Mouse (Mus musculus) neural tube, embryonic 10.5 days (tissue): ENCODE results near the gene Numa1.
"Not testable (repeated sequence)": the region's sequence is repeated elsewhere in the genome, so short reads cannot be mapped to it uniquely, and the experiment has no call there.

Source experiments
- DNase-seq: peaks from one replicate; pipeline ENCODE4 v3.0.0-alpha.2; 2017; ENCODE audit warnings: low spot score; ENCODE audit errors: extremely low spot score

Numa1 gene

DNA sequence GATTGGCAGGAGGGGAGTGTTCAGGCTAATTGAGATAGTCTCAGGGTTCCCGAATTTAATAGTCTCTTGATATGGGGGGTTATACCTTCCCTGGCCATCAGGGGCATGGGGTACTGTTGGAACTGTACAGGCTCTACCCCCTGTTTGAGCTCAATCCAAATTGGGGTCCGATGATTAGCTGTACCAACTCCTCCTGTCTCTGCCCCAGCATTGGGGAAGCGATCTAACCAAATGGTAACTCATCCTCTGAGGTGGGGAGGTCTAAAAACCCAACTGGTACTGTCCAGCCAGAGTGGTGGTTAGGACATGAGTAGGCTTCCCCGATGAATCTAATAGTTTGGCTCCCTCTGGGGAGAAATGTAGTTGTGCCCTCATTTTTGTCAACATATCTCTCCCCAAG lies 3.1 kb downstream of the Numa1 start:
- no peak for DNase-seq

DNA sequence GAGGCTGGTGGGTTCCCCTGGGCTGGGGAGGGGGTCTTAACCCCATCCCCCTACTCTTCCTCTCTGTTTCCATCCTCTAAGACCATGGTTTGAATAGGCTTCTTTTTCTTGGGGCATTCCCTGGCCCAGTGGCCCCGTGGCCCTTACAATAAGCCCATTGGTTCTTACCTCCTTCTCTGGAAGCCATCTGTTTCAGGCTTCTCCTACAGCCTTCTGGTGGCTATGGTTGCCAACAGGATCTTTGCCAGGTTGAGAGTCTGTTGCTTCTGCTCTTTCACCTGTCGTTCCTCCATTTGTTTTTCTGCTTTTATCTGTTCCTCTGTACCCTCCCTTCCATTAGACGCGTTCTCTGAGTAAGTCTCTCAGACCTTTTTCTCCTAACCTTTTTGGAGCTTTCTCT lies 3.7 kb downstream of the Numa1 start:
- no peak for DNase-seq

DNA sequence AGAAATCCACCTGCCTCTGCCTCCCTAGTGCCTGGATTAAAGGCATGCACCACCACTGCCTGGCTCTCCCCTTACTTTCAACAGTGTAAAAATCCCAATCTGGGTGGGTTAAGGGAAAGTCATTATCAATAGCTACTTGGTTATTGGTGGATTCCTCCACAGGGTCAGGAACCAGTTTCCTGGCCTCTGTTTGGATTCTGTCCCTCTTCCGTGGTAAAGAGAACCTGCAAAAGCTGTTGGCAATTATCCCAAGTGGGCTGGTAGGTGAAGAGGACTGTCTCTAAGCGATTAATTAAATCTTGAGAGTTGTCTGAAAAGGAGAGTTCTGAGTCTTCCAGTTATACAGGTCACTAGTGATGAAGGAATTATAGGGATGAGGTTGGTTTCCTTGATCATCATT lies 4.4 kb downstream of the Numa1 start:
- DNase-seq, result no peak

DNA sequence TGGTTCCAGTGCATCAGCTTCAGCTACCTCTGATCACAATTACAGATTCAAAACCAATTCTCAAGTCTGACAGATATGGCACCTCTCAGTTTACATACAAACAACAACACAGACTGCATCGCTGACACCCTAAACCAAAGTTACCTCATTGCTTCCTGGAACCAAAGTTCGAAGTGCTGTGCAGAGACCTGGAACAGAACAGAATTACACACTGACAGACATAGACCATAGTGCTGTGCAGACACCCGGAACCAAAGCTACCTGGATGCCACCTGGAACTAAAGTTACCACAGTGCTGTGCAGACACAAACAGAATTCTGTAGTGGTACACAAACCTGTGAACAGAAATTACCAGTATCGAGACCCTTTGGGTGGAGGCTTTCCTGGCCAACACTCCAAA lies 5.8 kb downstream of the Numa1 start:
- DNase-seq, result no peak

DNA sequence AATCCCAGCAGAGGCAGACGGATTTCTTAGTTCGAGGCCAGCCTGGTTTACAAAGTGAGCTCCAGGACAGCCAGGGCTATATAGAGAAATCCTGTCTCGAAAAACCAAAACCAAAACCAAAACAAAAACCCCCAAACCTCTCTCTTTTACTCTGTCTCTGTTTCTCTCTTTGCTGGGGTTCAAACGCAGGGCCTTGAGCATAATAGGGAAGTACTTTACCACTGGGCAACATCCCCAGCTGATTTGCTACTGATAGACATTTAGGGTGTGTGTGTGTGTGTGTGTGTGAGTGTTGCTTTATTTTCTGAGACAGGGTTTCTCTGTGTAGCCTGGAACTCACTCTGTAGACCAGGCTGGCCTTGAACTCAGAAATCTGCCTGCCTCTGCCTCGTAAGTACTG lies 15.1 kb downstream of the Numa1 start:
- not testable (repeated sequence) for DNase-seq

DNA sequence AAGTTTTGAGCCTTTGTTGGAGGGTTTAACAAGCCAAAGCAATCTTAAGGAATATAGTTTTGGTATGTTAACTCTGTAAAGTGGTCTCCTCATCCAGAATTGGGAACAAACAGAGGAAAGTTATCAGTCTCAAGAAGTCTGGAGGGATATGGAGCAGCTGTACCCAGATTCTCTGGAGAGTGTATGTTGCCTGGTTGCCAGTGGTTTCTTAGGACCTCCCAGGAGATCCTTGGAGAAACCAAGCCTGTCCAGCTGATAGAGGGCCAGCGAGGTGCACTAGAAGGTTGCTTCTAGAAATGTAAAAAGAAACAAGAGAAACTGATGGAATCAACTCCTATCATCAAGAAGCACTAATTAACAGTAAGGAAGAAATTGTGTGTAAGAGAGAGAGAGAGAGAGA lies 17.7 kb downstream of the Numa1 start:
- no peak for DNase-seq

DNA sequence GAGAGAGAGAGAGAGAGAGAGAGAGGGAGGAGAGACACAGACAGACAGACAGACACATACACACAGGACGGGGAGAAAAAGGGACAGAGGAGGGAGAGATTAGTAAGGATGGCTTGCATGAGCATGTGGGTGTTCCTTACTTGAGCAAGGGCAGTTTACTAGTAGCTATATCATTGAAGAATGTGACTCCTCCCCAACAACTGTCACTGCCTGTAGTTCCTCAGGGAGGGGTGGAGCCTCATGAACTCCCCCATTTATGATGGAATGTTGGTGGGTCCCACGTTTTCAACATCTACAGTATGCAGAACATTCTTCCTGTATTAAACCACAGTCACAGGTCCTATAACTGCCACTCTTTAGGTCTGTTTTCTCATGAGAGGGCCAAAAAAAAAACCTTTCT lies 18.2 kb downstream of the Numa1 start:
- DNase-seq, result no peak

DNA sequence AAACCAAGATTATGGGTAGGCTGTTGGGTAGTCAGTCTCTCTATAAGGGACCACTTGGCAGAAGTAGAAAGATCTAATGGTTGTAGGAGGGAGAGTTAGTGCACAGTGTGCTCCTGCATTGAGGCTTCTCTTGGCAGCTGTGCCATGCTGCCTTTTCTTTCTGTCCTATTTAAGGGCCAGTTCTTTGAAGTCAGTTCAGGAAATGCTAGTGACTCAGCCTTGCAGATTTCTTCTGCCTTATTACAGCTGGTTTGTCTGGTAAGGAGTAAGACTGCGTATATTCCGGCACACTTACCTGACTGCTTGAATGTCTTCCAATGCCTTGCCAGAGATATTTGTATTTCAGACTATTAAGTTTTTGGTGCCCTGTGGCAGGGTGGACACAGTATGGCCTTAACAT lies 20.3 kb downstream of the Numa1 start:
- no peak for DNase-seq

DNA sequence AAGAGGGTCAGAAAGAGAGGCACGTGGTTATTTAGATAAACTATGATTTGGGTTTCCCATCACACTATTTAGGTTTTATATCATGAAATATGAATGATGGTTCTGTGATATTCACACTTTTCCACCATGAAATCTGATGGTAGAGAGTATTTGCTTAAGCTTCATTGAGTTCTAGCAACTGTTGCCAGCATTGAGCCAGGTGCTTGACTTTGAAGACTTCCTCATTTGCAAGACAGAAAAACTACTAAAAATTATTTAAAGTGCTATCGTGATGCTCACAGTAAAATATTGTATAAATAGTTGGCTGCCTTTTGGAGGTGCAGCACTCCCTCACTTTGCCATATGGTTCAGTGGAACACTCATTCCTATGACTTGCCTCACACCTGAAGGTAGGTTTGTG lies 21.4 kb downstream of the Numa1 start:
- DNase-seq, result no peak

DNA sequence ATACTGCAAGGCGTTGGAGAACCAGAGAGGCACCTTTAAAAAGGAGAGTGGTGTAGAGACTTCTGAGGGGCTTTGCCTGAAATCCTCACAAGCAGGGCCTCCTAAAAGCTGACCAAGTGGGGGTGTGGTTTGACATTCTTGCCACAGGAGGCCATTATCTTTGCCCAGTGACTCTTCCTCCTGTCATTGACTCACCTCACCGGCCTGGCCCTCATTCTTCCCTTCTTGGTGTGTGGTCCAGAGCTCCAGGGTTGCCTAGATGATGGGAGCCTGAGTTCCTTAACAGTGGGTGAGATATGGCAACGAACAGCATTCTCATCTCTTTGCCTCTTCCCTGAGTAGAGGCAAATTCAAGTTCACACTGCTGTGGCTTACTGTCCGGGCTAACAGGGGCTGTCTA lies 22.0 kb downstream of the Numa1 start:
- DNase-seq, result no peak

DNA sequence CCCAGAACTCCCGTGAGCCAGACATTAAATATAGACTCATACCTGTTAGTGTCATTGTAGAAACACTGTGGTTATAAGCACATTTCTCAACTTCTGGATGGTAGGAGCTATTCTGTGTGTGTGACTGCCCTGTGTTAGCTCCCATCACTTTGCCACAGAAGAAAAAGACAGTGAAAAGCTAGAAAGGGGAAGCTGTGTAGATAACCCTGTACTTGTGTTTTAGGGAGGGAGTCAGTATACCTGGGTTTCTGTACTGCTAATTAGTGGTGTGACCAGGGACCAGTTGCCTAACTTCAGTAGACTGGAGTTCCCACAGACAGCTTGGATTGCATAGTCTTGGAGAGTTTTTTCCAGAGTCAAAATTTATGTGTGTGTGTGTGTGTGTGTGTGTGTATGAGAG lies 22.6 kb downstream of the Numa1 start:
- no peak for DNase-seq

DNA sequence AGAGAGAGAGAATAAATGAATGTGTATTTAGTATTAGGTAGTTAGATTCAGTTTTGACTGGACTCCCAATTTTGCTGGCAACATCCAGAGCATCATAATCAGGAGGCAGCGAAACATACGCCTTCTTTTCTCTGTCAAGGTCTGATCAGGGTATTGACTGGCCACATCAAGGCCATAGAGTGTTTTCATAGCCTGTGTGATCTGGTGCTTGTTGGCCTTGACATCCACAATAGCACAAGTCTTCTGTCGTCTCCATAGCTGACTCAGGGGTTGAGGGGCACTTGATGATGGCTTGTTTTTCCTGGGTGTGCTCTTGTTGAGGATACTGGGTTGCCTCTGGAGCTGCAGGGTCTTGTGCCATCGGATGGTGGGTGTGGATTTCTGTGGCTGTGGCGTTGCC lies 23.0 kb downstream of the Numa1 start:
- DNase-seq, result no peak

DNA sequence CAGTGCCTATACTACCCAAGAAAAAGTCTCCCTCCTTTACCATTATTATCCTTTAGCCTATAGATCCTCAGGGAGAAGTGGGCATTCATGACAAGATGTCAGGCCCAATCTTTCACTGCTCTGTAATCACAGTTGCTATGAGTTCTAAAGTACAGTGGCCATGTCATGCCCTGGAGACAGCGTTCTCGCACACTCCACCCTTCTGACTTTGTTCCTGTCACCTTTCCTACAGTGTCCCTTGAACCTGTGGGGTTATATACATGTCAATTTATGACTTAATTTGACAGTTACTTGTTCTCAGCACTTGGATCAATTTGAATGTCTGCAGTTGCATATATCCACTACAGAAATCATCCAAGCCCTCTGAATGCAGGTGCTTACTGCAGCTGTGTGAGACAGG lies 28.9 kb downstream of the Numa1 start:
- no peak for DNase-seq

DNA sequence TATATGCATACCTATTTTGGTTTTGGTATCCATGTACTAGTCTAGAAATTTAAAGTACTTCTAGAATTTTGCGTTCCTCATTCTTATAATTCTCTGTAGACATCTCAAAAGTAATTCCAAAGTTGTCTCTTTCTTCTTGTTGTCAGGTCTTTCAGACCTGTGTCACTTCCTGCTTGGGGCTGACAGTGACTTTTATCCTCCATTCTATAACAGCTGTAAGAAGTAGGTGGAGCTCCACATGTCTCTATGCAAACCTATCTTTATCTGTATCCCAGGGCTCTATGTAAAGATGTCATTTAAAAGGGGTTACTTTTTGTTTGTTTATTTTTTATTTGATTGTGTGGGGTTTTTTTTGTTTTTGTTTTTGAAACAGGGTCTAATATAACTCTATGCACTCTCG lies 29.7 kb downstream of the Numa1 start:
- DNase-seq, result no peak

DNA sequence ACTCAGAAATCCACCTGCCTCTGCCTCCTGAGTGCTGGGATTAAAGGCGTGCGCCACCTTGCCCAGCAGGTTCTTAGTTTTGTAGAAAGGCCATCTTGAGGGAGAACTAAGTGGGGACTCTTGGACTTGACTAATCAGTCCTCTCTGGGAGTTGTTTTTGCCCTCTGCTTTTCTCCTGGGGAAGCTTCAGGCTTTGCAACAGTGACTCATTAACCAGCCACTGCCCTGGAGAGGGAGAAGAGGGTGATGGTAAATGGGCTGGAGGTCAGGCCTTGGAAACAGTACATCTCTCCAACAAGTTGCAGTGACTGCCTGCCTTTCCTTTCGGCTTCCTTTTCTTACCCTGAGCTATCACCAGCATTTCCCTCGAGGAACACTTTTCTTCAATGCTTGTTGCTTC lies 30.6 kb downstream of the Numa1 start:
- no peak for DNase-seq

DNA sequence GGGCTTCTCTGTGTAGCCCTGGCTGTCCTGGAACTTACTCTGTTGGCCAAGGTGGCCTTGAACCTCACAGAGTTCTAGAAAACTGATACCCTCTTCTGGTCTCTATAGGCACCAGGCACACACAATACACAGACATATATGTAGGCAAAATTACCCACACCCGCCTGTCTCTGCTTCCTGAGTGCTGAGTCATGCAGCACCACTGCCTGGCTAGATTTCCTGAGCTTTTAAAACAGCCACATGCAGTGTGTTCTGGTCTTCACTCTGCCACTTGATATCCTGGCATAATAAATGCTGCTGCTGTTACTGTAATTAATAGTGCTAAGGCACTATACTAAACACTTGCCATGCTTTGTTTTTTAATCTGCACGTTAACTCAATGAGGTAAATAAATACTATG lies 31.7 kb downstream of the Numa1 start:
- no peak for DNase-seq

DNA sequence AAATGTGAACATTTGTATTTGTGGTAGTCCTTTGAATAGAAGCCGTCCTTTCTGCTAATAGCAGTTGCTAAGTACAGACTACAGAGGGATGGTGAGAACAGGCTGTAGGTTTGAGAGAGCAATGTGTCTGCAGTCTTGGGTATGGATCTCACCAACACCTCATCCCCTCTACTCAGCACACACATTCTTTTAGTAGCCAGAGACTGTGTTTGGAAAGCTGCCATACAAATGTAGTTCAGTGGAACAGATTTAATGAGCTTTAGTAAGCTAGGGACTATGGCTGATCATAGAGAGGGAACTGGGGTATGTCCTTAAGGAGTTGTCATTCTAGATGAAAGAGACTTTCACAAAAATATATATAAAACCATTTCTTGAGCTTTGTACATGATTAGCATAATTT lies 33.3 kb downstream of the Numa1 start:
- no peak for DNase-seq

DNA sequence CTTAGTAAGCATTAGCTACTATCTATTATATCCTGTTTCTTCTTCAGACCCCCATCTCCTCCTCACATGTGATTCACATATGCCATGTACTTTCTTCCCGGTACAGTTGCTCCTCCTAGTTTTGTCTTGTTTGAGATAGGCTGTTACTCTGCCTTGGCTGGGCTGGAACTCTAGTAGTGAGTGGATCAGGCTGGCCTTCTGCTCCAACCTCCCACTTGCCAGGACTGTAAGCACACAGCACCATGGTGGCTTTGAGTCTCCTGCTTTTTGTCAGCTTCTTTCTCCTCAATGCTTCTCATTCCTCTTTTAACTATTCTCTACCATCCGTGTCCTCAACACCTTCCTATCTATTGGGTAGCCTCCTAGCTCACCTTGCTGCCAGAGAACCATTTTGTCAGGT lies 34.8 kb downstream of the Numa1 start:
- DNase-seq, result no peak

DNA sequence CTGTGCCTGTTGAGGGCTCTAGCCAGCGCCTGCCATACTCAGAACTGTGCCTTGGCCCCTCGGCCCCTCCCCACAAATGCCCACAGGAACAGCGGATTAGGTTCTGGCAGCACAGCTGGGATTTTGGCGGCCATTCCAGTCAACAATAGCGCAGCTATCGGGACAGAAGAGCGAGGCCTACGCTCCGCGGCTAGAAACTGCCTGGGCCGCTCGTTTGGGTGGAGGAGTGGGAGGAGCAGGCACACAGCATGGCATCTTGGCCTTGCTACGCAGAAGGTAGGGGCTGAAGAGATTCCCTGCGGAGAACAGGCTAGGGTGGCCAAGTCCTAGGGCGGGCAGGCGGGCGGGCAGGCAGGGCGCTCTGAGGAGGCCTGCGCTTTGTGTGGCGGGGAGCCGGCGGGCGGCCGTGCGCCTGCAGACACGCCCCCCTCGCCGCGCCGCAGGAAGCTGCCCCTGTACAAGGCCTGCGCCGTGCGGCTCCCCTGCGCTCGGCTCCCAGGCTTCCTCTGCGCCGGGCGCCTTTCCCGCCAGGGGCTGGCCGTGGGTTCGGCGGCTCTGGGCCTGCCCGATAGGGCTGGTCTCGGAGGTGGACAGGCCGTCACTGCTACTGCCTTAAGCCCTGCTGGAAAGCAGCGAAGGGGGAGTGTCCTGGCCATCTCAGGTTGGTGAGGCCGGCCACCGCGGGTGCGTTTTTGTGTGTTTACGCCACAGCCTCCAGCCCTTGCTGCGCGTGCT lies 36.0 kb downstream of the Numa1 start:
- DNase-seq, result peak; percentile 87

DNA sequence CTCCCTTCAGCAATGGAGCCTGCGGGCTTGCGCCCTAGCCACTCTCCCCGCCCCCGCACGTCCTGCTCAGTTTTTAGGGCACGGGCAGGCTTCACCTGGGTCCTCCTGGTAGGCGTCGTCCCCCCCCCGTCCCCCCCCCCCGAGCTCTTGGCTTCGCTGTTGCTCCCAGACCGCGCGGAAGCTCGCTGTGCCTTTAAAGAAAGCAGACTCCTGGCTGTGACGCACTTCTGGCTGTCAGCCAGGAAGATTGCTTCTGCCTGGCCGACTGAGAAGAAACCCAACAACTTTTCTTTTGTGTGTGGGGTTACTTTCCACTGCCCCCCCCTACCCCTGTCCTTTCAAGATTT lies 36.5 kb downstream of the Numa1 start:
- DNase-seq, result no peak

DNA sequence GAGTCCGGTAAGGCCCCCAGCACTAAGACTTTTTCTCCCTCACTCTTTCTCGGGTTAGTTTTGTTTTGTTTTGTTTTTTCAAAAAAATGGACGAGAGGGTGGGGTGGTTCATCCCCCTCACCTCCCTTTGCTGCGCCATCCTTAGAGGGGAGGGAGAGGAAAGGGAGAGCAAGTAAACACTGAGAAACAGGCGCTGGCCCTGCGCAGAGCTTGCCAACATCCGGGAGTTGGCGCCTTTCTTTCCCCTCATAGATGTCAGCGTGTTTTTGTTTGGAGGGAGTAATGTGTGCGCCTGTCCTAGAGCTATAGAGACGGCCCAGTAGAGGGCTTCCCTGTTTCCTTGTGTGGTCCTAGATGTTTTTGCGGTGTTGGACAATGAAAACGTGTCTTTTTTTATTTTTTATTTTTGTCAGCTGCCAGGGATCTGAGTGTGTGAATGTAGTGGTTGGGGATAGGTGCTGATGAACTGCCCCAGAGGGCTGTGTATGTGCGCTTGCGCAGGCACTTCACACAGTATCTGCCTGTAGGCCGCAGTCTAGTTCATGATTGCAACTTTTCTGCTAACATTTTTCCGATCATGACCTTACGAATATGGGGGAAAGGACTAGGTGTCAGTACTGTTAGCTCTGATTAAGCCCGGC lies 37.0 kb downstream of the Numa1 start:
- peak; percentile 72 for DNase-seq

DNA sequence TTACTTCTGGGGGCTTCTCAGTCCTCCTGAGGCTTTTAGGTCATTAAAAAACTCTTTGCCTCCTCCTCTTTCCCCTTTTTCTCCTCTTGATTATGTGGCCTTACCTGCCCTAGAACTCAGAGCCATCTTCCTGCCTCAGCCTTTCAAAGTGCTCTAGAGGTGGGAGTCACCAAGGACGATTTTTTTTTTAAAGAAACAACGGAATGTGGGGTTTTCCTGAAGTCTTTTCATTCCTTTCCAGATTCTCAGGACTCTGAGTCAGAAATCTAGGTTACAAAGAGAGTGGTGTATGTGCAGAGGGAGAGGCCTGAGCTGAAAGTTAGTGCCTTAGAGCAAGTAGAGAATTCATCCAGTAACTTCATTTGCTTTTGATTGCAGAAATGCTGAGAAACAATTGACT lies 37.8 kb downstream of the Numa1 start:
- DNase-seq, result no peak

DNA sequence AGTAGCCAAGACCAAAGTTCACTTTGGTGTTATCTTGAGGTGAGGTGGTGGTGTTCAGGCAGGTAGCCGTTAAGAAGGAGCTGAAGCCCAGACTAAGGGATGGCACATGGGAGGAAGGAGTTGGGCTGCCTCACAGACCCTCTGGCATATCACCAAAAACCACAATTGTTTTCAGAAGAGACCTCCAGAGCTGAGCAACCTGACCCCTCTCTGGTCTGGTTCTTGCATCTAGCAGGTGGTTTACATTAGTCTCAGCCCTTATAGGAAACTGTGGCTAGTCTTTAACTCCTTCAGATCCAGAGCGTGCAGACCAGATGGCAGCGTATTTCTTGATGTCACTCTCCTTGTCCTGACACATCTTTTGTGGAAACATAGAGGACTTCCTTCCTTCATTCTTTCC lies 39.8 kb downstream of the Numa1 start:
- DNase-seq, result peak; percentile 32

DNA sequence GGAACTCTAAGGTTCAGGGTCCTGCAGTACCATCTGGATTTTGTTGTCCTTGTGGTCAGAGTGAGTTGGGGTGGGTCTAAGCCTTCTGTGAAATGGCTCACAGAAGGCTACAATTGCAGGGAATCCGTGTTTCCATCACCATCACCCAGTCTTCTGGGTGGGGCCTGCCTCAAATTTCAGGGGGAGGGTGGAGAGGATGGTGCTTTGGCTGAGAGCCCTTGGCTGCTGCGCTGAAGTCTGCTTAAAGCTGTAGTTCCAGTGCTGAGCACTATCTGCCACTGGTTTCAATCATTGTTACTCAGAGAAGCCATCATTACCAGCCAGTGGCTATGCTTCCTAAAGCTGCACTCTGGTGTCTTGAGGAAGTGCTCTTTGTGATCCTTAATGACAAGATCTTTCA lies 40.6 kb downstream of the Numa1 start:
- DNase-seq, result no peak
